Mouse (Mus musculus): ENCODE data around the gene Slc39a2. TPM values are rescaled to one million over a fixed set of nuclear protein-coding genes. Genes with fewer than 3 reads are reported as not detected.

Slc39a2 gene
- total RNA-seq, 2 experiments from 2014 or later: 0.20 to 0.51 TPM

DNA sequence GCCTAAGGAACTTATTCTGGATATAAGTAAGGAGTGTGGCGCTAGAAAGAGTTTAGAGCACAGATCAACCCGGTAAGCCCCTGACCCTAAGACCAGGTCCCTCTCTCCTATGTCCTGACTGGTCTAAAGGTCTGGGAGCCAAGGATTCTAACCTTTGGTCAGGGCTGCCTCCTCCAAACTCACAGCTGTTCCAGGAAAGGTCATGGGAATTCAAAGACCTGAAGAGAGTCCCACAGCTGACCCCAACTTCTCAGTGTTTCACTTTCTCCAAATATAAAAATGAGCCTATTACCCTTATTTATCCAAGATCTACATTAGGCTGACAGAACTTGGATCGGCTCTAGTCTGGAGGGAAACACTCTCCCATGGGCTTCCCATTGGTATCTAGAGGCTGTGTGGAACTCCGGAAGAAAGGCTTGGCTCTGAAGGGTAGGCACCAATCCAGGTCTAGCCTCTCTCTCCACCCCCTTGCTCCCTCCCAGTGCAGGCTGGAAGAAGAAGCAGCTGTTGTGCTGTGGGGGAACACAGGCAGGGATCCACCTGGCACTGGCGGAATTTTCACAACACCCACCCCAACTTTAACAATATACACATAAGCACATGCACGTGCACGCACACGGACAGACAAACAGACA is 36.7 kb downstream of the Slc39a2 start:
- DNase-seq: peak; percentile 54 to 64
- intact Hi-C loops (cut with DNase I): no loop called here

DNA sequence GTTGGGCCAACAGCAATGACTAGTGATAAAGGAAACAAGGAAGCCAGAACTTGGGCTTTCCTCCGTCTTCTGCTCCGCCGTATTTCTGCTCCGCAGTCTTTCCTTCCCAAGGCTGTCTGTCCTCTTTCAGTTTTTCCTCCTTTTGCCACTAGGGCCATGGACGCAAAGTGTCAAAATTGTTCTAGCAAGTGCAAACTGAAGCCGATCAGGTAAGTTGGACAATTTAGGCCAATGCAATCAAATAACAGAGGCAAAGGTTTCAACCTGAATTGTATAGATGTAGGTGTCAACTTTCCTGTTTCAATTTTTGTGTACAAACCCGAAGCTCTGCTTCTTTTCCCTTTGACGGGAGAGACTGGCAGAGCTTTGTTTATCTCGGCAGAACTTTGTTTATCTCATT is 37.3 kb downstream of the Slc39a2 start:
- intact Hi-C loops (cut with DNase I): no loop called here

DNA sequence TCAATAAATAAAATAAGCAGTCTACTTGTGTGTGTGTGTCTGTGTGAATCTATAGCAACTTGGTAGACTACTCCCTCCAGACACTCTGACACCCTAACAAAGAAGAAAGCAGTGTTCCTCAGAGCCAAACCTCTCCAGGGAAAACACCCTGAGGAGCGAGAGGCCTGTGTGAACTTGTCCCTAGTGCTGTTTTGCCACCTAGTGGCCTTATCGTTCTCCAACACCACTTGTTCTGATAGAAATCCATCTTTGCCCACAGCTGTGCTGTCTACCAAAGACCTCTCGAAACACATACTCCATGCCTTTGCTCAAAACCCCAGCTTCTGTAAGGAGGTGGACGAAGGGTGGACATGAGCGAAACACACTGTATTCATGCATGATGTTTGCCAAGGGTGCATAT is 38.1 kb downstream of the Slc39a2 start:
- DNase-seq: peak in 1 of 2 experiments; percentile 50
- intact Hi-C loops (cut with DNase I): loop anchor here (1.0 kb wide), 1 partner anchor 29 kb away; no protein-coding TSS in a partner anchor

More for the DNA sequence above, 37.3 kb downstream of the Slc39a2 start:
- DNase-seq: no peak

DNA sequence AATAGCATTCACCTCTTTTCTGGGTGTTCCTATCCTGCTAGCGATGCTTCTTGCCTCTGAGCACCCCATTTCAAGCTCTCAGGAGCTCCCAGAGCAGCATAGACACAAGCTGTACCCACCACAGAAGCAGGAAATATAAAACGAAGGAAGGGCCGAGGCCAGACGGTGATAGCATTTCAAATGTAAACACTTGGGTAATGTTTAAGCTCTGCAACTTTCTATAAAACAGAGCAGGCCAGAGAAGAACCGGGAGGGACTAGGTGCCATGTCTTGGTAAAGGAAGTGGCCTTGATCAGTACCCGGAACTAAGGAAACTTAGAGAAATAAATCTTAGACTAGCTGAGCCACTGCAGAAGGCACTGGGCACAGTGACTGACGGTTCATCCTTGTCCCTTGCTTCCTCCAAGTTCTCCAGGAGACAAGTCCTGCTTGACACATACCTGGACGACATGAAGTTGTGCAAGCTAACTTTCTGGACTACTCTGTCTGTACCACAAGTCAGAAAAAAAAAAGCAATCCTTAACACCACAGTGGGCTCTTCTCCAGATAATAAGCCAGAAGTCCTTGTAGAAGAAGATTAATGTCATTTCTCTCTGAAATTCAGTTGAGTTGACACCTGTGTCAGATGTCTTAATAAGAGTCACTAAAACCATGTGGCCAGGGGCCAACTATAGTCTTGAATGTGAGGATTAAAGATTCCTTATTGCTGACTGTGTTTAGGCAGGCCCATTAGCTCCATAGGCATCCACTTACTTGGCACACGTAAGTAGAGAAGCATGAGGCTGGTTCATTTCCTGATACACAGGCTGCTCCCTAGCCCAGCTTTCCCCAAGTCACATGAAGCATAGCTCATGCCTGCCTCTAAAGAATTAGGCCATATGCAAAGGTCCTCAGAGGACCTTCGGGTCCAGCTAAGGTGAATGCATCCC is 39.7 kb downstream of the Slc39a2 start:
- intact Hi-C loops (cut with DNase I): no loop called here

DNA sequence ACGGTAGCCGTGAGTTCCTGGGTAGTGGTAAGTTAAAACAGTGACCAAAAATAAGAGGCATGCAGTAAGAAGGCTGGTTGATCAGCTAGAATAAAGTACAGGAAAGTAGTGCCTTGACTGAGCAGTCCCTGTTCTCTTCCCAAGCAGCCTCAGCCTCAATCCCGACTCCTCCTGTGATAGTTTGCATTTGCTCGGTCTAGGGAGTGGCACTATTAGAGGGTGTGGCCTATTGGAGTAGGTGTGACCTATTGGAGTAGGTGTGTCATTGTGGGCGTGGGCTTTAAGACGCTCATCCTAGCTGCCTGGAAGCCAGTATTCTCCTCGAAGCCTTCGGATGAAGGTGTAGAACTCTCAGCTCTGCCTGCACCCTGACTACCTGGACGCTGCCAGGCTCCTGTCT is 46.3 kb downstream of the Slc39a2 start:
- no peak for DNase-seq
- intact Hi-C loops (cut with DNase I): loop anchor here (5.0 kb wide), 1 partner anchor 58 kb away; no protein-coding TSS in a partner anchor

More for the DNA sequence above, 39.7 kb downstream of the Slc39a2 start:
- DNase-seq: no peak

DNA sequence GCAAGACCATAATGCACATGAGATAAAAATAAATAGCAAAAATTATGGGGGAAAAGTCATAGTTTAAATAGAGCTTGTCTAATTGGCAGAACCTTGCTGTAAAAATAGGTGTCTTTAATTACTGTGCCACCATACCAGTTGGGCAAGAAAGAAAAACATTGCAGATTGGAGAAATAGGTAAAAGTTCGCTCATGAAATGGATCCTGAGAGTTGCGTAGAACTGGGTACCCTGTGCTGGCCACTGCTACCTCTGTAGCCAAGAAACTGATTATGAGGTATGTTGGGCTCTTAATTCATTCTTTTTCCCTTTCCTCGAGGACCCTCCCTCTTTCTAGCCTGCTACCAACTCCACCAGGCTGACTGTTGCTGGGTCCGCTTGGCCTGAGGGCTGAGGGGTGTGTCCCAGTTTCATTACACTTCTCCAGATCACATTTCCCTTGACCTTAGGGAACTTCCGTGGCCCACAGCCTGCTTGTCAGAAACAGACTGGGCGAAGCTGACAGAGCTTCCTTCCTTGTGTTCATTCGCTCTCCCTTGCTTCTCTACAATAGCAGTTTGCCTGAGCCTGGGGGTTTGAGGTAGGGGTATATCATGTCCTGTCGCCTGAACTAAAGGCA is 48.4 kb downstream of the Slc39a2 start:
- DNase-seq: peak in 1 of 2 experiments; percentile 47
- intact Hi-C loops (cut with DNase I): no loop called here

DNA sequence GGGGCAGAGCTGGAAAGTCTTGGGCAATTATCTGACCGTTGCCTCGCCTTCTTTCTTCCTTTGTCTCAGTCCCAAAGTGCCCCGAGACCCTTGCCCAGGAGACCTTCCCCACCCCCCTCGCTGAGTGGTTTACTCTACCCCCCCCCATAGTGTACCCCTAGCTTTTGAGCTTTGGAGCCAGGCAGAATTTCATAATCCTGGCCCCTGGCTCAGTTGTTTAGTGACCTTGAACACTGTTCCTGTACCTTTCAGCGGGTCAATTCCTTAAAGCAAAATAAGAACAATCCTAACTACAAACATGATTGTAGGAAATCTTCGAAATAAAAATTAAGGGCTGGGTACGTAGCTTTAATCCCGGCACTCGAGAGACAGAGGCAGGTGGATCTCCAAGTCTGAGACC is 48.9 kb downstream of the Slc39a2 start:
- intact Hi-C loops (cut with DNase I): no loop called here
- no peak for DNase-seq

DNA sequence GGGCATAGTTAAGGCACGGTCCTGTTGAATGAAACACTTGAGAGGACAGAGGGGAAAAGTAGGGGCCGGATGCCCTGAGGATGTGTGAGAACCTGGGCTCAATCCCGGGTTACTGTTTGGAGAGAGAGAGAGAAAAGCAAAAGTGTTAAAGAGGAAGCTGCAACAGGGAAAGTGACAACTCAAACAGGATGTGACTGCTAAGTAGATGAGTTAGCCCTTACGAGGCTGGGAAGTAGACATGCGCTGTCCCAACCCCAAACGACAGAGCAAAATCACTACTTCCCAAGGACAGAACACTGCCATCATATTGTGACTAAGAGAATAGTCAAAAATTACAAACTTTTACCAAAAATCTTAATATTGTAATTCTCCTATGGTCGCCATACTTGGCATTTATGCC is 49.5 kb downstream of the Slc39a2 start:
- intact Hi-C loops (cut with DNase I): no loop called here
- DNase-seq: no peak

DNA sequence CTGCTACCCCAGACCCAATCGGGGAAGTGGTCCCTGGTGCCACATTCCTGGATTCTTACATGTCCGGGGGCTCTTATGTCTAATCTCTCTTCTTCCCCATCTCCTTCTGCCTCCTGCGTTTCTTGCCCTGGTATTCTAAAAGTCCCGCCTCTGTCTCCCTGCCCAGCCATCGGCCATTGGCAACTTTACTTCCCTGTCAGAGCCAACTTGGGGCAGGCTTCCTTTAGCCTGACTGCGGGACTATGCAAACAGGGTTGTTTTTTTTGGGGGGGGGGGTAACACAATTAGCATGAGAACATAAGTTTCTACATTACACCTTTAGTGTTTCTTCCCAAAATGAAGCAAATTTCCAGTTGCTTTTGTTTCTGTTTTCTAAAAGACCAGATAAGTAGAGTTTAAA is 50.6 kb downstream of the Slc39a2 start:
- intact Hi-C loops (cut with DNase I): no loop called here
- no peak for DNase-seq

Other genes starting within 250 kb of the Slc39a2 start
- not detected for gene Gm17079, start 197.4 kb upstream of the Slc39a2 start, total RNA-seq (2021)
- not detected for gene Gm5800, start 175.7 kb upstream of the Slc39a2 start, total RNA-seq (2021)
- not detected for gene Ang4, start 119.3 kb upstream of the Slc39a2 start, total RNA-seq (2021)
- gene AY358078, start 92.8 kb upstream of the Slc39a2 start, total RNA-seq (2021): not detected
- not detected for gene Ear6, start 39.2 kb upstream of the Slc39a2 start, total RNA-seq (2021)
- gene Mettl17, start 8.0 kb upstream of the Slc39a2 start, total RNA-seq (2021): 10 to 100 TPM; 11.7 to 14.4 TPM
- 1,000 to 10,000 TPM; 1,350 to 1,506 TPM for gene Ndrg2, start 21.3 kb downstream of the Slc39a2 start, total RNA-seq (2021)
- gene Tppp2, start 25.5 kb downstream of the Slc39a2 start, total RNA-seq (2021): not detected
- not detected for gene Rnase13, start 29.9 kb downstream of the Slc39a2 start, total RNA-seq (2021)
- 10 to 100 TPM; 13.9 to 18.5 TPM for gene Arhgef40, start 91.8 kb downstream of the Slc39a2 start, total RNA-seq (2021)
- 1 to 10 TPM; 1.3 to 1.5 TPM for gene Tmem253, start 122.8 kb downstream of the Slc39a2 start, total RNA-seq (2021)
- 10 to 100 TPM in 1 of 2 experiments, 1 to 10 TPM in 1; 9.7 to 12.4 TPM for gene Zfp219, start 127.8 kb downstream of the Slc39a2 start, total RNA-seq (2021)
- not detected for gene Olfr221, start 149.6 kb downstream of the Slc39a2 start, total RNA-seq (2021)
- 10 to 100 TPM; 71.0 to 74.4 TPM for gene Hnrnpc, start 211.1 kb downstream of the Slc39a2 start, total RNA-seq (2021)
- gene Rpgrip1, start 217.8 kb downstream of the Slc39a2 start, total RNA-seq (2021): not detected

Measured in gastrocnemius, postnatal 36 days (tissue).